Mouse (Mus musculus) midbrain, embryonic 15.5 days (tissue): ENCODE data around the gene Fam13a. TPM values are rescaled to one million over a fixed set of nuclear protein-coding genes. Genes with fewer than 3 reads are reported as not detected.

Experiments
- ATAC-seq: fragments of 200-750 bp; cut with Nextera tagmentation; replicated peaks from 2 replicates; pipeline ENCODE4 v1.8.0; 2017; ENCODE audit warnings: moderate TSS enrichment
- H3K27ac ChIP-seq: fragments of 300-500 bp; sonication (generic); 2 replicates; pipeline ENCODE4 v1.5.1; 2015; ENCODE audit warnings: mild to moderate bottlenecking, inconsistent platforms
- H3K27me3 ChIP-seq: fragments of 300-500 bp; sonication (generic); replicated peaks from 2 replicates; pipeline ENCODE4 v1.6.1; 2015; ENCODE audit warnings: inconsistent platforms
- H3K36me3 ChIP-seq: fragments of 300-500 bp; sonication (generic); replicated peaks from 2 replicates; pipeline ENCODE4 v1.6.1; 2015; ENCODE audit warnings: inconsistent platforms
- H3K4me1 ChIP-seq: fragments of 300-500 bp; sonication (generic); 2 replicates; pipeline ENCODE4 v1.6.1; 2015; ENCODE audit warnings: inconsistent platforms
- H3K4me2 ChIP-seq: fragments of 300-500 bp; sonication (generic); 2 replicates; pipeline ENCODE4 v1.6.1; 2015; ENCODE audit warnings: inconsistent platforms, mild to moderate bottlenecking, moderate library complexity
- H3K4me3 ChIP-seq: fragments of 300-500 bp; sonication (generic); 2 replicates; pipeline ENCODE4 v1.5.1; 2015; ENCODE audit warnings: mild to moderate bottlenecking, inconsistent platforms
- H3K9ac ChIP-seq: fragments of 300-500 bp; sonication (generic); 2 replicates; pipeline ENCODE4 v1.6.1; 2015; ENCODE audit warnings: mild to moderate bottlenecking, inconsistent platforms
- H3K9me3 ChIP-seq: fragments of 300-500 bp; sonication (generic); 2 replicates; pipeline ENCODE4 v1.6.1; 2016; ENCODE audit warnings: inconsistent platforms
- WGBS: fragments of 180-500 bp; shearing (Covaris S2); methylation state at CpG from one replicate; pipeline ENCODE4 v1.1.7; 2015; ENCODE audit warnings: mixed read lengths; 5-methylcytosine and 5-hydroxymethylcytosine counted together
- polyA plus RNA-seq: library from polyadenylated mRNA; unstranded; fragments of >200 nt; fragmentation: Nextera tagmentation; extraction: Ambion mirVana; gene quantifications from 2 replicates; pipeline ENCODE4 v1.2.1, GENCODE M21; 2015

Gene Fam13a
- 10.9 and 12.5 TPM in 2 replicates for polyA plus RNA-seq

DNA sequence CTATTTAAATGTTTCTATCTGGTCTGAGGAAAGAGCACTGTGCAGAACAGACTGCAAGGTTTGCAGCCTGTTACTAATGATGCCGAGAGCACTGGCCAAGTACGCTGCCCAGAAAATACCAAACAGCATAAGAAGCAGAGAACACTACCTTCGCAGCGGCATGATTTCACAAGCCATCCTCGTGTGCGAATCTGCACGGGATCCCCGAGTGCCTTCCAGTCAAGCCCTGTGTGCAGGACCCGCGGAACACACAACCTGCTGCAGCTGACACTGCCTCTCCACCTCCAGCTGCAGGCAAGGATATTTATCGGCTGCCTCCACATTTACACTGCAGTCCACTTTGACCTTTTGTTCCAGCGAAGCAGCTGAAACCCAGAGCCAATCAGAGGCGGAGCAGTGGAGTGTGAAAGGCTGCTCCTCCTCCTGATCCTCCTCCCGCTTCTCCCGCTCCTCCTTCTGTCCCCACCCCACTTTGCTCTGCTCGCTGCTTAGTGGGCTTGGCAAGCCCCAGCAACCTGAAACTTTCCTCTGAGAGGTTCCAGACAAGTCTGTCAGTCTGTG is at the start of gene Fam13a:
TSS of gene Fam13a (minus strand) at position 386 of the 561 bp plus-strand sequence.
- WGBS, result under 1% methylated on average over 16 of the region's 16 CpGs
- peak within 1 kb of the TSS; percentile 59 for H3K4me2 ChIP-seq
- H3K9me3 ChIP-seq, result no peaks in the 10 kb centered on the region
- no peaks in the 10 kb centered on the region for H3K27me3 ChIP-seq
- H3K4me1 ChIP-seq, result peaks cover 13% of the 10 kb centered on the region
- ATAC-seq, result peak; percentile 99
- peak within 1 kb of the TSS; percentile 65 for H3K9ac ChIP-seq
- H3K4me3 ChIP-seq, result peak within 1 kb of the TSS; percentile 71
- no peaks in the 10 kb centered on the region for H3K36me3 ChIP-seq
- peak within 1 kb of the TSS; percentile 87 for H3K27ac ChIP-seq

DNA sequence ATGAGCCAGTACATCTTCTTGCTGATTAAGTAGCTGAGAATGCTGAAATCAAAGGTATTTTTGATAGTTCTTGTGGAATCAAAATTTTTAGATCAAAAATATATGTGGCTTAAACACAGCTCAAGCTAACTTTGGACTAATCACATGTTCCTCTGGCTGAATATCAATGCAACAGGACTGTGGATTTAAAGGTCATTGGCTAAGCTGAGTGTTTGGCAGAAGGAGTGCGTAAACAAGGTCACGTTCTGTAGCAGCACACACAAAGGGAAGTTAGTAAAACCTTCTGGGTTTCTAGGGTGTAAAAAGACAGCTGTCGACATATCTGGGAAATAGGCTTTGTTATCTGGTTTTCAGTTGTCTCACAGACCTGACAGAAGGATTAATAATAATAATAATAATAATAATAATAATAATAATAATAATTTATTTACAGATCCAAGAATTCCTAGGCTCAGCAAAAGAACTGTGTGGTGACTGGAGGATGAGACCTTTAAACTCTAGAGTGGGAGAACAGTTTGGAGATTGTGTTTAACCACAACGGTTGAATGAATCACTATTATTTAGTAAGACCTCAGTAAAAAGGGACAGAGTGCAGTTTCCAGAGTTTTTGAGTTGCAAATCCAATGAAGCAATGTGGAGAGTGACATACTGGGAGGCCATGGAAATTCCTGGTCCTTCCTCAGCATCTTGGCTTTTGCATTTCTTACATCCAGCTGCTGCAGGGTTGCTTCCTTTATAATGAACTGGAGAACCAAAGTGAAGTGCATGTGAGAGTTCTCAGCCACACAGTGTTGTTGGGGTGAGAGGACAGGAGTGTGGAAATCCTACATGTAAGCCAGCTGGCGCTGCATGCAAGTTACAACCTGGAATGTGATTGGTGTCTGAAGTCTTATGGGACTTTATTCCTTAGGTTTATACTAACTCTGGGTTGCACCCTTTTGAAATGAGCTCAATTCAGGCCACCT is 48.0 kb upstream of the Fam13a start:
- H3K4me1 ChIP-seq, result no peaks in the 10 kb centered on the region
- H3K9ac ChIP-seq, result no peak overlapping the region
- no peak for ATAC-seq
- WGBS, result 82% methylated on average over 5 of the region's 5 CpGs
- 0 out of 2 replicates have a peak, but pooled peaks cover 3% of the 10 kb centered on the region for H3K9me3 ChIP-seq
- no peaks in the 10 kb centered on the region for H3K27me3 ChIP-seq
- no peaks in the 10 kb centered on the region for H3K36me3 ChIP-seq
- no peak overlapping the region for H3K27ac ChIP-seq
- H3K4me3 ChIP-seq, result no peak overlapping the region
- no peak overlapping the region for H3K4me2 ChIP-seq

DNA sequence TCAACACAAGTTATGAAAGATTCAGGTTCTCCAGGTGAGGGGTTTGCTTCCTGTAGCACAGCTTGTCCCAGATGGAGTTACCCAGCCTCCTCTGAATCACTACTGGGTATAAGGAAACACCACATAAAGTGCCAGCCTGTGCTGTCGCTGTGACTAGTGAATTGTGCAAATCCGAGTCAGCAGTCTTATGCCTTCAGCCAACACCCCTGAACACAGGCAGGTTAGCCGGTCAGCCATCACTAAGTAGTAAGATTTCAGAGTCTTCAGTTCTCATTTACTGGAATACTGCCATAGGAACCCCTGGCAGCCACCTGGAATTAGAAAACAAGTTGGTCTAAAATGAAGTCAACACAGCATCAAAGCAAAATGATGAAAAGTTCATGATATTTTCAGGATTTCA is 47.3 kb upstream of the Fam13a start:
- Histone ChIP-seq H3K9ac (no peak overlapping the region), H3K4me1 (no peaks in the 10 kb centered on the region), H3K27ac (no peak overlapping the region), H3K36me3 (no peaks in the 10 kb centered on the region), H3K9me3 (0 out of 2 replicates have a peak, but pooled peaks cover 3% of the 10 kb centered on the region), H3K4me3 (no peak overlapping the region), H3K4me2 (no peak overlapping the region), H3K27me3 (no peaks in the 10 kb centered on the region)
- ATAC-seq, result no peak
- WGBS, result 84% methylated on average over 3 of the region's 3 CpGs

DNA sequence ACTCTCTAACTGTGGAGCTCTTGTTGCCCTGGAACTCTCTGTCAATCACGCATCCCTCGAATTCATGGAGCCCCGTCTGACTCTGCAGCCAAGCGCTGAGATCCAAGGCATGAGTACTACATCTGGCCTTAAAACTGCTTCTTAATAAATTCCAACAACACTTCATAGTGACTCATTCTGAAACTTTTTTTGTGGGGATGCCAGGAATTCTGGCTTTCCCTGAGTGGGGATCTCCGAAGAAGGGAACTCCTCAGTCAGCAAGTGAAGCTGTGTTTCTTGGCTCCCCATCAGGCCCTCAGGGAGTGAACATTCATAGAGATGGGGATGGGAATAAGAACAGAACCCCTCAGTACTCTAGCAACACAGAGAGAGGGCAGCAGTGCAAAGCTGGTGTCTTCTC is 43.8 kb upstream of the Fam13a start:
- Histone ChIP-seq H3K9me3 (no peaks in the 10 kb centered on the region), H3K27me3 (no peaks in the 10 kb centered on the region), H3K4me2 (no peak overlapping the region), H3K4me3 (no peak overlapping the region), H3K4me1 (no peaks in the 10 kb centered on the region), H3K27ac (no peak overlapping the region), H3K36me3 (no peaks in the 10 kb centered on the region), H3K9ac (no peak overlapping the region)
- 93% methylated on average over 5 of the region's 5 CpGs for WGBS
- ATAC-seq, result no peak

DNA sequence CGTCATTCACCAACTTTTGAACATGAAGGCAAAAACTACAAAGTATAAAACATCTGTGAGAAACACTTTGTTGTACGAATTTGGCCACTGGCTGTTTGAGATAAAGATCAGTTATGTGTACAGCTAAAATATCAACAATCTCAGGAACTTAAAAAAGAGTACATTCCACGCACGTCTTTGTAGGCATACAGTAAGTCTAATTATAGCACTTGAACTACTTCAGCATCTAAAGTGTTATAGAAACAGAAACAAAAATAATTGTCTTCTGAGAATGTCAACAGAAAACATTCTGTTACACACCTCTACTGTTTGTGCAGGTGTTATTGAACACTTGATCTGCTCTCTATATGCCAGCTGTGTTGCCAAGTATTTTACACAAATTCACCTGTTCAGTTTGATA is 40.1 kb upstream of the Fam13a start:
- Histone ChIP-seq H3K9me3 (no peaks in the 10 kb centered on the region), H3K36me3 (no peaks in the 10 kb centered on the region), H3K9ac (no peak overlapping the region), H3K27me3 (no peaks in the 10 kb centered on the region), H3K4me1 (no peaks in the 10 kb centered on the region), H3K4me3 (no peak overlapping the region), H3K27ac (no peak overlapping the region), H3K4me2 (no peak overlapping the region)
- 85% methylated on average over 4 of the region's 4 CpGs for WGBS
- ATAC-seq, result no peak

DNA sequence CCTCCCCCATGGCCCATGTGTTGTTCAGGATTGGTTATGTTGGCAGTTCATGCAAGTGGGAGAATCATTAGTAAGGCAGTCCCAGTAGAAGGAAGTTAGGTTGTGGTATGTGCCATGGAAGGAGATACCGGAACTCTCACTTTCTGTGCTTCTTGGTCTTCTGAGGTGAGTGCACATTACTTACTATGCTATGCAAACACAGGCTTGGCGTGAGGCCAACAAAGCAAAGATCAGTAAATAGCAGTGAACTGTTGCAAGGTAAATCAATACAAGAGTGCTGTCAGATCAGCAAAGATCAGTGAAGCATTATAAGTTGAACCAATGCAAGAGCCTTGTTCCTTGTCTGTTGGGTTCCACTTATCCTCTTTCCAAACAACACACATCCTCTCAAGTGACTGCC is 28.9 kb upstream of the Fam13a start:
- Histone ChIP-seq H3K27me3 (no peaks in the 10 kb centered on the region), H3K4me3 (no peak overlapping the region), H3K27ac (no peak overlapping the region), H3K4me1 (no peaks in the 10 kb centered on the region), H3K4me2 (no peak overlapping the region), H3K36me3 (no peaks in the 10 kb centered on the region), H3K9me3 (no peaks in the 10 kb centered on the region), H3K9ac (no peak overlapping the region)
- ATAC-seq, result no peak
- 83% methylated on average over 2 of the region's 2 CpGs for WGBS

DNA sequence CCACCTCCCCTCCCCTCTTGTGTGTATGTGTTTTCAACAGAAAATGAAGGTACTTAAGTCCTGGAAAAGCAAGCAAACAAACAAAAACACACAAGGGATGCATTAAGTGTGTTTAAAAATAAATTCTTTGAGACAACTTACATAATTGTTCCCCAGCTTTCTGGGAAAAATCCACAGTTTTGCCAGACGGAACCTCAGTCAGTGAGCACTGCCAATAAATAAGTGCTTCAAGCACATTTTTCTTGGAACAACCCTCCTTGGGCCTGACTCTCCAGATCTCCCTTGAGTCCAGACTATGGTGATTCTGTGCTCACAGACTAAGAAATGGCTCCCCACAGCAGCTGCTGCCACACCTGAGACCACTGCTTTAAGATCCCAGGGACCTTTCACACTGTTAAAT is 15.4 kb upstream of the Fam13a start:
- Histone ChIP-seq H3K27ac (no peak overlapping the region), H3K9ac (no peak overlapping the region), H3K36me3 (no peaks in the 10 kb centered on the region), H3K9me3 (no peaks in the 10 kb centered on the region), H3K27me3 (no peaks in the 10 kb centered on the region), H3K4me2 (no peak overlapping the region), H3K4me3 (no peak overlapping the region), H3K4me1 (no peaks in the 10 kb centered on the region)
- no peak for ATAC-seq
- WGBS, result 56% methylated on average over 1 of the region's 1 CpGs

DNA sequence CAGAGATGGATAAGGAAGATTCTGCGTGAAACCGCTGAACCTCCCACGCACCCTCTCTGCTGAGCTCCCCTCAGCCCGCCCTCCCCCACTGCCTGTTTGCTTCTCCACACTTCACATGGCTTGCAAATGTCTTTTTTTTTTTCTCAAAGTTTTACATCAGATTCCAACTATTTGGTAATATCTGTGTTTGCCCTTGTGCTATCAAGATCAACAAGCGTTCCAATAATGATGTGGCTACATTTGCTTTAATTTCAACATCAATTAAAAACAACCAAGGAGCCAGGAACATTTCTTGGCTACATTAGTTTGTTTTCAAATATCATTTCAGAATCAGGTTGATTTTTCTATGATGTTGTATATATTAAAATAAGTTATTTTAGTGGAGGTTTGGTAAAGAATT is 8.4 kb upstream of the Fam13a start:
- H3K36me3 ChIP-seq, result no peaks in the 10 kb centered on the region
- 86% methylated on average over 5 of the region's 5 CpGs for WGBS
- no peak for ATAC-seq

DNA sequence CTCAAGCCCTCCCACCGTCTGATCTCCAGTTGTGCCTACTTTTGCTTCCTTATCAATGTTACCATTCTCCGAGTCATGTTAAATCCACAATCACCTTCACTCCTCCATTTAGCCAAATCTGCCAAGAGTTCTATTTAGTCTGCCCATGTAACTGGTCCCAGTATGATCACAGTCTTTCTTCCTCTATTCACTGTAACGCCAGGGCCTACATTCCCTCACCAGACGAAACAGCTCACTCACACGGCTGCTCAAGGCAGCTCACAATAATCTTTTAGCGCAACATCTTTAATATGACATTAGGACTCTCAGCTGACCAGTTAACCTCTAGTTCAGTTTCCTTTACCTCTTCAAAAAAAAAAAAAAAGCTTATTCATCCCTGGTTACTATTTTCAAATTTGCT is 7.2 kb upstream of the Fam13a start:
- Histone ChIP-seq H3K4me1 (no peaks in the 10 kb centered on the region), H3K36me3 (no peaks in the 10 kb centered on the region), H3K9ac (no peak overlapping the region), H3K27ac (no peak overlapping the region), H3K4me3 (no peak overlapping the region), H3K27me3 (no peaks in the 10 kb centered on the region), H3K4me2 (no peak overlapping the region), H3K9me3 (no peaks in the 10 kb centered on the region)
- ATAC-seq, result no peak
- 90% methylated on average over 6 of the region's 6 CpGs for whole genome bisulfite sequencing

More for the DNA sequence above, 8.4 kb upstream of the Fam13a start:
- no peak overlapping the region for H3K4me2 ChIP-seq
- H3K27ac ChIP-seq, result no peak overlapping the region
- no peaks in the 10 kb centered on the region for H3K4me1 ChIP-seq
- H3K27me3 ChIP-seq, result no peaks in the 10 kb centered on the region
- no peak overlapping the region for H3K9ac ChIP-seq
- no peaks in the 10 kb centered on the region for H3K9me3 ChIP-seq
- H3K4me3 ChIP-seq, result no peak overlapping the region

DNA sequence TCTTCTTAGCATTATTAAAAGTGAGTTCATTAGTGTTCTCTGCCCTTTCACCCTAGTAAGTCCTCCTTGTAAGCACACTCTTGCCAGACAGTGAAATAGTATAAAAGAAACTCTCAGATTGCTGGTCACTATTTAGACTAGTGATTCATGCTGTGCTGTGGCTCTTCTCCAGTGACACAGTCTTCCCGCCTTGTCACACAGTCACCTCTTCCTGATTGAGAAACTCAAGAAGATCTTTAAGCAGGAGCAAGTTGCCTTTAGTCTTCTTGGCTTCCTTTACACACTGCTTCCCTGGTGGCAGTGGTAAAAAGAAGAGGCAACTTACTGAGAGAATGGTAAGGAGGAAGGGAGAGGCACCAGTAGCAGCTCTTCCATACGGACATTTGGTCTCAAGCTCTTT is 6.3 kb upstream of the Fam13a start:
- H3K36me3 ChIP-seq, result no peaks in the 10 kb centered on the region
- WGBS, result 87% methylated on average over 2 of the region's 2 CpGs
- no peaks in the 10 kb centered on the region for H3K9me3 ChIP-seq
- no peak overlapping the region for H3K4me2 ChIP-seq
- no peak for ATAC-seq
- H3K27me3 ChIP-seq, result no peaks in the 10 kb centered on the region
- H3K4me3 ChIP-seq, result no peak overlapping the region
- H3K27ac ChIP-seq, result no peak overlapping the region
- no peak overlapping the region for H3K9ac ChIP-seq
- H3K4me1 ChIP-seq, result no peaks in the 10 kb centered on the region

DNA sequence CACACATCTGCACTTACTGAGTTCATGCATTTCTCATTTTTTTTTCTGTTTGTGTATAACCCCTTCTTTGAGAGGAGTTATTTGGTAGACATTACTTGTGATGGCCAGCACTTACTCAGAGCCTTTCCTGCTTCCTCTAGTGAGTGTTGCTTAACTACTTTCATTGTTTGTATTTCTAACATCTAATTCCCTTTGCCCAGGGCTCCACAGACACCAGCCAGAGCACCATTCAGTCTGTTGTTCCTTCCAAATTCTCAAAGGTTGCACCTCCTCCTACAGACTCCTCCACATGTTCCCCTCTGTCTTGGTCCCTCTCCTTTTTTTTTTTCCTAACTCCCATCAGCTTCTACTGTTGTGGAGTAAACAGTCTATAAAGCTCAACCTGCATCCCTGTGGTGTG is 5.7 kb upstream of the Fam13a start:
- no peaks in the 10 kb centered on the region for H3K4me1 ChIP-seq
- no peaks in the 10 kb centered on the region for H3K27me3 ChIP-seq
- ATAC-seq, result no peak
- no peak overlapping the region for H3K4me2 ChIP-seq
- H3K27ac ChIP-seq, result no peak overlapping the region
- H3K9me3 ChIP-seq, result no peaks in the 10 kb centered on the region
- no peak overlapping the region for H3K9ac ChIP-seq
- H3K4me3 ChIP-seq, result no peak overlapping the region
- no peaks in the 10 kb centered on the region for H3K36me3 ChIP-seq

DNA sequence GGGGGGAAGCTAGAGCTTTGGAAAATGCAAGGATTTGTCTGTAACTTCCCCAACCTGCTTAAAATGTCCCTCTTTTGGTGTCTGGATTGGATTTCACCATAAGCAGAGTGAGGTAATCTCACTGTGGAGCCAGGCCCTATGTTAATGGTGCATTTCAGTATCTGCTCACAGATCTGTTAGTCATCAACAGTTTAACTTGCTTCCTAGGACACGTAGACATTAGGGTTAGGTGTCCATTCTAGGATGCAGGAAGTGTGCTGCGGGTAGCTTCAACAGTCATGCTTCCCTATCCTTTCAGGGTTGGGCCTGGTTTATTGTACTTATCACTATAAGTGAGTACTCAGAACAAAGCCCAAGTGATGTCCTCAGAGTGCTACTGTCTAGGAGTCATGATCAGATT is 4.5 kb upstream of the Fam13a start:
- ATAC-seq, result no peak
- H3K36me3 ChIP-seq, result no peaks in the 10 kb centered on the region
- no peak overlapping the region for H3K4me3 ChIP-seq
- 84% methylated on average over 2 of the region's 2 CpGs for WGBS
- H3K4me2 ChIP-seq, result no peak overlapping the region
- peaks cover 4% of the 10 kb centered on the region; the same call in 1 of the 2 replicates for H3K4me1 ChIP-seq
- no peaks in the 10 kb centered on the region for H3K9me3 ChIP-seq
- H3K27ac ChIP-seq, result no peak overlapping the region
- no peaks in the 10 kb centered on the region for H3K27me3 ChIP-seq
- H3K9ac ChIP-seq, result no peak overlapping the region

DNA sequence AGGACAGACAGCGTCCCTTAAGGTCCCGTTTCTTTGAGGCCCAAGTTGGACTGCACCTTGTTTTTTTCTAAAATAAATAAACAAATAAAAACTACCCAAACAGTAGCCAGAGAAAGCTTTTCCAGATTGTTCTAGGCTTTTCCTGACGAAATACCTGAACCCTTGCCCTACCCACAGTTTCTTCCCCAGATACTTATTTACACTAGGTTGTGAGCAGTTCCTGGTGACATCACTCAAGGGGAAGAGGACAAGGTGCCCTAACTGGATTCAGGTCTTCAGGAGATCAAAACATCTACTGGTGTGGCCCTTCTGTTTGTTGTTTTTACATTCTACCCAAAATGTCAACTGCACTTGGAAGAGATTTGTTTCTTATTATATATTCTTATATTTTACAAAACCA is 457 bp upstream of the Fam13a start:
- Histone ChIP-seq H3K27me3 (no peaks in the 10 kb centered on the region), H3K9me3 (no peaks in the 10 kb centered on the region), H3K4me2 (peak overlapping the region; percentile 59), H3K9ac (peak overlapping the region; percentile 65), H3K36me3 (no peaks in the 10 kb centered on the region), H3K4me3 (peak overlapping the region; percentile 71), H3K27ac (peak overlapping the region; percentile 87), H3K4me1 (peaks cover 13% of the 10 kb centered on the region)
- peak; percentile 38 for ATAC-seq
- 28% methylated on average over 3 of the region's 3 CpGs for WGBS
